Mouse (Mus musculus) kidney, embryonic 14.5 days (tissue): ENCODE data around the gene Gm28360. TPM values are rescaled to one million over a fixed set of nuclear protein-coding genes. Genes with fewer than 3 reads are reported as not detected.
"Not testable (repeated sequence)": the region's sequence is repeated elsewhere in the genome, so short reads cannot be mapped to it uniquely, and the experiment has no call there.

Experiments
- ATAC-seq: fragments of 200-750 bp; cut with Nextera tagmentation; 2 replicates; pipeline ENCODE4 v1.8.0; 2017; ENCODE audit warnings: moderate number of reproducible peaks, mild to moderate bottlenecking, moderate TSS enrichment, moderate library complexity; ENCODE audit not compliant: low FRiP score, low TSS enrichment
- H3K27ac ChIP-seq: fragments of 300-500 bp; sonication (generic); 2 replicates; pipeline ENCODE4 v1.5.1; 2014; ENCODE audit warnings: low read depth, mild to moderate bottlenecking, low read length, moderate library complexity, mixed read lengths
- H3K27me3 ChIP-seq: fragments of 300-500 bp; sonication (generic); 2 replicates; pipeline ENCODE4 v1.6.1; 2014; ENCODE audit warnings: mild to moderate bottlenecking, low read length; ENCODE audit not compliant: control insufficient read depth, insufficient read depth
- H3K36me3 ChIP-seq: fragments of 300-500 bp; sonication (generic); 2 replicates; pipeline ENCODE4 v1.6.1; 2014; ENCODE audit warnings: low read length, mixed read lengths; ENCODE audit not compliant: control insufficient read depth, insufficient read depth
- H3K4me1 ChIP-seq: fragments of 300-500 bp; sonication (generic); 2 replicates; pipeline ENCODE4 v1.6.1; 2014; ENCODE audit warnings: low read length, mixed read lengths; ENCODE audit not compliant: control insufficient read depth, insufficient read depth
- H3K4me2 ChIP-seq: fragments of 300-500 bp; sonication (generic); replicated peaks from 2 replicates; pipeline ENCODE4 v1.6.1; 2014; ENCODE audit warnings: low read depth, mild to moderate bottlenecking, low read length
- H3K4me3 ChIP-seq: fragments of 300-500 bp; sonication (generic); 2 replicates; pipeline ENCODE4 v1.5.1; 2014; ENCODE audit warnings: mild to moderate bottlenecking, low read length
- H3K9ac ChIP-seq: fragments of 300-500 bp; sonication (generic); 2 replicates; pipeline ENCODE4 v1.6.1; 2014; ENCODE audit warnings: low read depth, mild to moderate bottlenecking, low read length, moderate library complexity
- H3K9me3 ChIP-seq: fragments of 300-500 bp; sonication (generic); 2 replicates; pipeline ENCODE4 v1.6.1; 2016; ENCODE audit warnings: low read length; ENCODE audit not compliant: control insufficient read depth
- WGBS: fragments of 180-500 bp; shearing (Covaris S2); extraction: QIAGEN DNeasy Blood & Tissue Kit; methylation state at CpG from one replicate; pipeline ENCODE4 v1.1.7; 2014; 5-methylcytosine and 5-hydroxymethylcytosine counted together
- polyA plus RNA-seq: library from polyadenylated mRNA; unstranded; fragments of >200 nt; fragmentation: Nextera tagmentation; extraction: Ambion mirVana; gene quantifications from 2 replicates; pipeline ENCODE4 v1.2.1, GENCODE M21; 2014

Gene Gm28360
- not detected in 2 replicates for polyA plus RNA-seq

DNA sequence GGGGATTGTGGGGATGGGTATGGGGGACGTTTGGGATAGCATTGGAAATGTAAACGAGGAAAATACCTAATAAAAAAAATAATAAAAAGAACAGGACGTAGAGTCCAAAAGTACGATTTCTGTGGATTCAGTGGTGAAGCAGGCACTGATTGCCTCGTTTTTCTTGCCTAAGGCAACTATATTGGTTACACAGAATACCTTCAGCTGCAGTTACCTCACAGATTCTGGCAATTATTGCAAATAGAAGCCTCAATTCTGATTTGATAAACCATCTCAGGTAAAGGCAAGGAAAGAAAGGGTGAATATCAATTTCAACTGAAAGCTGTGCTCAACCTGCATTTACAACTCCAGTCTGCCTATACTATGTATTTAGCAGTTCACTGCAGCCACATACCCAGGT is at the start of gene Gm28360:
Gene Gm28360 (plus strand): TSS at position 301 of the 400 bp plus-strand sequence.
- not testable (repeated sequence) for H3K4me3 ChIP-seq, H3K27me3 ChIP-seq, H3K27ac ChIP-seq, H3K9ac ChIP-seq, H3K4me2 ChIP-seq, H3K4me1 ChIP-seq, H3K9me3 ChIP-seq, H3K36me3 ChIP-seq, ATAC-seq
- WGBS: 70% methylated on average over 5 of the region's 5 CpGs

DNA sequence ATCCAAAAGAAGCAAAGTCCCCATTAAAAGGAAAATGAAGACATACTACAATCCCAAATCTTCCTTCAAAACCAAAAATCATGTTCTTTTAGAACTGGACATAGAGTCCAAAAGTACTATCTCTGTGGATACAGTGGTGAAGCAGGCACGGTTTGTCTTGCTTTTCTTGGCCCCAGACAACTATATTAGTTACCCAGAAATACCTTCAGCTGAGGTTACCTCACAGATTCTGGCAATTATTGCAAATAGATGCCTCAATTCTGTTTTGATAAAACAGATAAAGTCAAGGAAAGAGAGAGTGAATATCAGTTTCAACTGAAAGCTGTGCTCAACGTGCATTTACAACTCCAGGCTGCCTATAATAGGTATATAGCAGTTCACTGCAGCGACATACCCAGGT is 49.0 kb upstream of the Gm28360 start, which contains the start of gene B020011L13Rik:
Gene B020011L13Rik (plus strand): TSS at position 301 of the 400 bp plus-strand sequence.
- H3K27ac ChIP-seq, H3K9ac ChIP-seq, H3K4me3 ChIP-seq, H3K9me3 ChIP-seq, ATAC-seq, H3K27me3 ChIP-seq, H3K4me1 ChIP-seq, H3K4me2 ChIP-seq, H3K36me3 ChIP-seq: not testable (repeated sequence)
- 68% methylated on average over 3 of the region's 3 CpGs for WGBS

DNA sequence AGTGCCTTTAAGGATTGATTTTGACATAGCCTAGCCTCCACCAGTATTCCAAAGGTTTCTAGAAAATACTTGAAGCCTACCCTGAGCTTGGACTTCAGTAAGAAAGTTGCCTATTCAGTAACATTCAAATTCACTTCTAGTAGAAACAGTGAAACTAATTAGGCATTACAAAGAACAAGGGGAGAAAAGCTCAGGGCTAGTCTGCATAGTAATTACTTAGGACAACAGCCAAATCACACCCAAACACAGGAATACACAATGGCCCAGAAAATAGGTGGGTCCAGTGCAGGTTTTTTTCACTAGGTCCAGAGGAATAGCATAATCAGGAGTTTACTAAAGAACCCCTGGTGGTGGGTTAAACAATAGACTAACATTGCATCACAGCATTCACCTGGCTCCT is 13.6 kb upstream of the Gm28360 start:
- H3K4me3 ChIP-seq, H3K4me1 ChIP-seq, H3K36me3 ChIP-seq, H3K27me3 ChIP-seq, H3K4me2 ChIP-seq, ATAC-seq, H3K9me3 ChIP-seq, H3K9ac ChIP-seq, H3K27ac ChIP-seq: not testable (repeated sequence)

DNA sequence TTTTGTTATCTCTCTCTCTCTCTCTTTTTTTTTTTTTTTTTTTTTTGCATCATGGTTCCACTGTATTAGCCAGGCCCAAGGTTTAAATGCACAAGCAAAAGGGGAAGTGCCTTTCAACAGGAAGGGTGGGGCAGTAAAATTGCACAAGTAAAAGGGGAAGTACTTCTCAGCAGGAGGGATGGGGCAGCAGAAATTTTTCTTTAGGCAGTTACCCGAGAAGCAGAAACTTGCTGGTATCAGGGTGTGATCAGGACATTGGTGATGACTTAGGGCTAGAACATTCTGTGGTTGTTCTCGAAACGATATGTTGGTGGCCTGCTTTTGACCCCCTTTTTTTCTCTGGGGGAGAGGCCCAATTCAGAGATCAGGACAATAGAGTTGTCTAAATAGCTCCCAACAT is 21.8 kb downstream of the Gm28360 start:
- not testable (repeated sequence) for H3K27ac ChIP-seq, H3K27me3 ChIP-seq, H3K4me1 ChIP-seq, H3K9me3 ChIP-seq, H3K4me2 ChIP-seq, H3K4me3 ChIP-seq, ATAC-seq, H3K9ac ChIP-seq, H3K36me3 ChIP-seq
- WGBS: 95% methylated on average over 3 of the region's 3 CpGs

Other genes starting within 250 kb of the Gm28360 start
- gene Gm28363, start 132.9 kb upstream of the Gm28360 start, polyA plus RNA-seq: not detected in 2 replicates
- gene B020011L13Rik, start 48.9 kb upstream of the Gm28360 start, polyA plus RNA-seq: not detected in 2 replicates
- gene Gm28168, start 97.9 kb downstream of the Gm28360 start, polyA plus RNA-seq: not detected in 2 replicates
- not detected in 2 replicates for gene Gm7145, start 135.9 kb downstream of the Gm28360 start, polyA plus RNA-seq